Comparison of ENCODE assay signal across 22 mouse cellular contexts in genomic region chr9:107934146-107934545, GRCm38 (mm10). TPM values are rescaled to one million over a fixed set of nuclear protein-coding genes. Genes with fewer than 3 reads are reported as not detected.
DNase-seq lines count a peak whose midpoint lies in the region; TF ChIP-seq lines count a peak whose summit lies in the region.
"Had no signal": no experiment of that assay in that cellular context is flagged by ENCODE, and none has a peak within 500 bp of the region (broad histone marks: within the 10 kb centered on the region; RNA-seq: fewer than 3 reads in every experiment).

No protein-coding gene starts in this region.

- H3K4me1 ChIP-seq in cortical plate, adult 2 months (ENCODE audit: control insufficient read depth, insufficient read depth, low read length), result peaks cover 2% of the 10 kb centered on the region

- DNase-seq in layer of hippocampus, adult 2 months (ENCODE audit: low spot score in 2 of 2), result peak in 1 of 2 experiments; percentile 42
- DNase-seq in layer of hippocampus, adult 8-10 months (ENCODE audit: low spot score in 2 of 2), result no peak
- peak; percentile 55 to 60 for DNase-seq in left cerebral cortex, adult 9 months (ENCODE audit: low spot score in 2 of 2)
- DNase-seq in right cerebral cortex, postnatal 14 days, result peak; percentile 73
- no peak for DNase-seq in liver
- no peak for DNase-seq in spleen, postnatal 10 days (ENCODE audit: low spot score in 2 of 2)
- DNase-seq in urinary bladder, adult 18-20 months (ENCODE audit: low spot score in 2 of 2), result no peak
- DNase-seq: adrenal gland, postnatal 36 days; lung, embryonic 14.5 days; thymus, postnatal 36 days had no signal

- no peak overlapping the region for H3K4me3 ChIP-seq in layer of hippocampus, adult 2 months
- no peak overlapping the region for H3K4me3 ChIP-seq in cortical plate, adult 2 months (ENCODE audit: insufficient read depth, low read length)
- H3K4me3 ChIP-seq: embryonic facial prominence, embryonic 15.5 days; hindbrain, embryonic 10.5 days; neural tube, embryonic 15.5 days had no signal

- no peak for TF ChIP-seq CTCF in layer of hippocampus, adult 2 months (conservative IDR thresholded peaks at IDR 0.05)
- no peak for TF ChIP-seq CTCF in cortical plate, adult 2 months (IDR thresholded peaks at IDR 0.05; ENCODE audit: extremely low read depth, insufficient read depth, low read length)

- peak; percentile 32; the same call in 1 of the 2 replicates for TF ChIP-seq POLR2A in cortical plate, adult 2 months (IDR thresholded peaks at IDR 0.05; ENCODE audit: extremely low read depth, insufficient read depth, low read length)

- peak overlapping the region; percentile 96 for H3K27ac ChIP-seq in layer of hippocampus, adult 2 months
- peak overlapping the region; percentile 3; the same call in 1 of the 2 replicates for H3K27ac ChIP-seq in cortical plate, adult 2 months (ENCODE audit: insufficient read depth, low read length)
- H3K27ac ChIP-seq: embryonic facial prominence, embryonic 15.5 days; hindbrain, embryonic 10.5 days; neural tube, embryonic 15.5 days had no signal

RNA-seq across cellular contexts. Expression of gene Camkv, which starts 1.3 kb away (rescaled TPM):
- total RNA-seq in layer of hippocampus, adult 2 months (2021), result 100 to 1,000 TPM; 532 to 547 TPM
- total RNA-seq in layer of hippocampus, adult 8-10 months (2022), result 100 to 1,000 TPM; 470 to 535 (median 505) TPM
- 459 and 489 TPM in 2 replicates for polyA plus RNA-seq in cortical plate, adult 2 months (2012; rRNA removed)

RNA-seq across cellular contexts. Expression of gene Actl11, which starts 5.9 kb away (rescaled TPM):
- total RNA-seq in layer of hippocampus, adult 2 months (2021), result not detected
- not detected for total RNA-seq in layer of hippocampus, adult 8-10 months (2022)
- not detected in 2 replicates for polyA plus RNA-seq in cortical plate, adult 2 months (2012; rRNA removed)
- total RNA-seq: adrenal gland, postnatal 36 days; left cerebral cortex, postnatal 10 days had no signal
- polyA plus RNA-seq: embryonic facial prominence, embryonic 15.5 days; forebrain, embryonic 14.5 days; heart, embryonic 14.5 days; hindbrain, embryonic 10.5 days; intestine, embryonic 14.5 days; kidney, embryonic 16.5 days; liver, embryonic 11.5 days; lung, embryonic 14.5 days; neural tube, embryonic 15.5 days; small intestine, adult 2 months; stomach, embryonic 16.5 days had no signal

RNA-seq across cellular contexts. Expression of gene Traip, which starts 15.8 kb away (rescaled TPM):
- 10 to 100 TPM; 23.1 to 23.9 TPM for total RNA-seq in layer of hippocampus, adult 2 months (2021)
- total RNA-seq in layer of hippocampus, adult 8-10 months (2022), result 10 to 100 TPM; 15.2 to 26.6 (median 19.9) TPM
- 11.1 and 15.7 TPM in 2 replicates for polyA plus RNA-seq in cortical plate, adult 2 months (2012; rRNA removed)

RNA-seq across cellular contexts. Expression of gene Mst1r, which starts 27.5 kb away (rescaled TPM):
- 1 to 10 TPM; 1.3 to 2.4 TPM for total RNA-seq in layer of hippocampus, adult 2 months (2021)
- total RNA-seq in layer of hippocampus, adult 8-10 months (2022), result 1 to 10 TPM; 1.5 to 3.9 (median 2.5) TPM
- 2.0 and 2.4 TPM in 2 replicates for polyA plus RNA-seq in cortical plate, adult 2 months (2012; rRNA removed)

RNA-seq across cellular contexts. Expression of gene Uba7, which starts 41.2 kb away (rescaled TPM):
- total RNA-seq in layer of hippocampus, adult 2 months (2021), result 1 to 10 TPM; 5.4 to 5.7 TPM
- total RNA-seq in layer of hippocampus, adult 8-10 months (2022), result 10 to 100 TPM in 2 of 4 experiments, 1 to 10 TPM in 2; 5.8 to 14.1 (median 11.1) TPM
- polyA plus RNA-seq in cortical plate, adult 2 months (2012; rRNA removed), result 13.5 and 14.9 TPM in 2 replicates

Comparison
In these comparisons a context has a peak if more than half of its experiments do, and no peak if none do; other contexts are left out.
1. DNase-seq: peak in left cerebral cortex, adult 9 months (2 of 2) and right cerebral cortex, postnatal 14 days (single experiment); none in layer of hippocampus, adult 8-10 months (0 of 2), liver (single experiment), spleen, postnatal 10 days (0 of 2) and urinary bladder, adult 18-20 months (0 of 2).